Mouse (Mus musculus) CD4-positive helper T cell, adult 2 months (primary cell): Measurements from ENCODE around the gene Slc44a4.
"Not testable (repeated sequence)": the region's sequence is repeated elsewhere in the genome, so short reads cannot be mapped to it uniquely, and the experiment has no call there.

Source experiments
- DNase-seq: peaks from one replicate; pipeline ENCODE4 v3.0.0-alpha.2; 2012; ENCODE audit warnings: low read depth, missing footprints, low spot score

The Slc44a4 gene

GRCm38 (mm10) chr17:34960702-34961493 lies 46.6 kb downstream of the Slc44a4 start:
- no peak for DNase-seq

- DNase-seq = no peak
These were observed 47.9 kb downstream of the Slc44a4 start for GRCm38 (mm10) chr17:34962125-34962524.

GRCm38 (mm10) chr17:34962841-34963240 lies 48.6 kb downstream of the Slc44a4 start:
- no peak for DNase-seq

GRCm38 (mm10) chr17:34964640-34965049 lies 50.4 kb downstream of the Slc44a4 start:
- no peak for DNase-seq

- no peak for DNase-seq
These were observed 51.4 kb downstream of the Slc44a4 start for GRCm38 (mm10) chr17:34965627-34966026.

GRCm38 (mm10) chr17:34969822-34970221 lies 55.6 kb downstream of the Slc44a4 start, which contains the start of gene Gm20481:
TSS of gene Gm20481 (plus strand) at chr17:34969912.
- DNase-seq = not testable (repeated sequence)

GRCm38 (mm10) chr17:34970850-34971249 lies 56.6 kb downstream of the Slc44a4 start:
- not testable (repeated sequence) for DNase-seq

- not testable (repeated sequence) for DNase-seq
These were observed 57.4 kb downstream of the Slc44a4 start for GRCm38 (mm10) chr17:34971694-34972068.

- peak; percentile 82 for DNase-seq
These were observed 57.9 kb downstream of the Slc44a4 start, which contains the start of the genes Hspa1a and Hspa1l for GRCm38 (mm10) chr17:34972069-34972749. TSS of gene Hspa1a (minus strand) at chr17:34972156. TSS of gene Hspa1l (plus strand) at chr17:34972703.

- DNase-seq = no peak
These were observed 61.6 kb downstream of the Slc44a4 start for GRCm38 (mm10) chr17:34975581-34976492.

- no peak for DNase-seq
These were observed 62.7 kb downstream of the Slc44a4 start for GRCm38 (mm10) chr17:34977000-34977399.

- no peak for DNase-seq
These were observed 64.0 kb downstream of the Slc44a4 start for GRCm38 (mm10) chr17:34978239-34978638.

GRCm38 (mm10) chr17:34979631-34980030 lies 65.4 kb downstream of the Slc44a4 start:
- no peak for DNase-seq
